Mouse (Mus musculus) hindbrain, embryonic 16.5 days (tissue): ENCODE data around the gene Gm28042. TPM values are rescaled to one million over a fixed set of nuclear protein-coding genes. Genes with fewer than 3 reads are reported as not detected.

Source experiments
- ATAC-seq: fragments of 200-750 bp; cut with Nextera tagmentation; 2 replicates; pipeline ENCODE4 v1.8.0; 2017; ENCODE audit warnings: moderate TSS enrichment, moderate library complexity
- H3K27ac ChIP-seq: fragments of 300-500 bp; sonication (generic); 2 replicates; pipeline ENCODE4 v1.5.1; 2014; ENCODE audit warnings: low read depth, mild to moderate bottlenecking, control low read depth, low read length, moderate library complexity
- H3K27me3 ChIP-seq: fragments of 300-500 bp; sonication (generic); replicated peaks from 2 replicates; pipeline ENCODE4 v1.6.1; 2014; ENCODE audit warnings: low read length; ENCODE audit not compliant: control insufficient read depth, insufficient read depth
- H3K36me3 ChIP-seq: fragments of 300-500 bp; sonication (generic); 2 replicates; pipeline ENCODE4 v1.6.1; 2014; ENCODE audit warnings: mild to moderate bottlenecking, low read length, moderate library complexity, mixed read lengths; ENCODE audit not compliant: control insufficient read depth, insufficient read depth
- H3K4me1 ChIP-seq: fragments of 300-500 bp; sonication (generic); 2 replicates; pipeline ENCODE4 v1.6.1; 2014; ENCODE audit warnings: low read depth, low read length; ENCODE audit not compliant: control insufficient read depth, insufficient read depth
- H3K4me2 ChIP-seq: fragments of 300-500 bp; sonication (generic); 2 replicates; pipeline ENCODE4 v1.6.1; 2014; ENCODE audit warnings: mild to moderate bottlenecking, low read length, control low read depth, moderate library complexity
- H3K4me3 ChIP-seq: fragments of 300-500 bp; sonication (generic); 2 replicates; pipeline ENCODE4 v1.5.1; 2014; ENCODE audit warnings: mild to moderate bottlenecking, low read length, control low read depth, moderate library complexity
- H3K9ac ChIP-seq: fragments of 300-500 bp; sonication (generic); 2 replicates; pipeline ENCODE4 v1.6.1; 2014; ENCODE audit warnings: low read depth, mild to moderate bottlenecking, control low read depth, low read length, moderate library complexity
- H3K9me3 ChIP-seq: fragments of 300-500 bp; sonication (generic); 2 replicates; pipeline ENCODE4 v1.6.1; 2014; ENCODE audit warnings: mild to moderate bottlenecking, low read length, moderate library complexity; ENCODE audit not compliant: control insufficient read depth
- WGBS: fragments of 180-500 bp; shearing (Covaris S2); extraction: QIAGEN DNeasy Blood & Tissue Kit; methylation state at CpG from one replicate; pipeline ENCODE4 v1.1.7; 2014; 5-methylcytosine and 5-hydroxymethylcytosine counted together
- polyA plus RNA-seq: library from polyadenylated mRNA; unstranded; fragments of >200 nt; fragmentation: Nextera tagmentation; extraction: Ambion mirVana; gene quantifications from 2 replicates; pipeline ENCODE4 v1.2.1, GENCODE M21; 2015

Gene Gm28042
- polyA plus RNA-seq, 1 experiment from 2014 or later = 3.7 TPM

DNA sequence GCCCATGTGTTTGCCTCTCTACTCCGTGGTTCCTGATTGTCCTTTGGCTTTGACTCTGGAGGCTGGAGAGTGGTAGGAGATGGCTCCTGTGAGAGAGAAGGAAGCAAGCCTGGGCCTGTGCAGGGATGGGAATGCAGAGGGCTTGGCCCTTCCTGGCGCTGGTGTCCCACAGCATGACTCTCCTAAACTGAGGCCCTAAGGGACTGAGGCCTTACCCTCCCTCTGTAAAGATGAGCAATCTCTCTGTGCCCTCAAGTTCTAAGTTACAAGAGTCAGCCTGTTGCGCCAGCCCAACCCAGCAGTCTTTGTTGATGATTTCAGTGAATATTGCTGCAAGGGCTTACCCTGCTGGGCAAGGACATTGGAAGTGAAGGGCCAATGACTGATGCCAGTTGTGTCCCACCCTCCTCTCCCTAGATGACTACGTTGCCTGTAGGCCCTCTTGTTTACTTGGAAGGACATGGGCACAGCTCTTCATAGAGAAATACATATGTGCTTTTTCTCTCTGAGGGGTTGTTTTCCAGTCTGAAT, 19.5 kb upstream of the Gm28042 start:
- 85% methylated on average over 4 of the region's 4 CpGs for WGBS
- H3K4me3 ChIP-seq = no peak overlapping the region
- no peaks in the 10 kb centered on the region for H3K27me3 ChIP-seq
- H3K36me3 ChIP-seq = no peaks in the 10 kb centered on the region
- ATAC-seq = no peak
- no peak overlapping the region for H3K4me2 ChIP-seq
- no peak overlapping the region for H3K9ac ChIP-seq
- H3K27ac ChIP-seq = no peak overlapping the region
- H3K4me1 ChIP-seq = no peaks in the 10 kb centered on the region
- no peaks in the 10 kb centered on the region for H3K9me3 ChIP-seq

DNA sequence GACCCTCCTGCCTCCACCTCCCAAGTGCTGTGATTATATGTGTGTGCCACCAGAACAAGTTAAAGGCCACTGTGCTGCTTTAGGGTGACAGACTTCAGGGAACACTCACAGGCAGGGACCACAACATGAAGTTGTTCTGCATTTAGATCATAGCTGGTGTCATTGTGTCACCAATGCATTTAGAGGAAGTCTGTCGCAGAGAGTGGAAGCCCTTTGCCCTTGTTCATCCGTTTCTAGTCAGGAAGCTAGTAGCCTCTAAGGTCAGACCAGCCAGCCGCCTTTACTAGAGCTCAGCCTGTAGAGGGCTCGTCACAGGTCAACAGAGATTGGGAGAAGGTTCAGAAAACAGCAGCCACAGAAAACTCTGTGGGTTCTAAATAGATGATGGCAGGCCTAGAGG, 18.6 kb upstream of the Gm28042 start:
- Histone ChIP-seq H3K36me3 (peaks cover 3% of the 10 kb centered on the region; the same call in 1 of the 2 replicates), H3K9me3 (no peaks in the 10 kb centered on the region), H3K27ac (no peak overlapping the region), H3K4me1 (no peaks in the 10 kb centered on the region), H3K4me2 (no peak overlapping the region), H3K27me3 (no peaks in the 10 kb centered on the region), H3K9ac (no peak overlapping the region), H3K4me3 (no peak overlapping the region)
- WGBS = 59% methylated on average over 4 of the region's 4 CpGs
- ATAC-seq = no peak

DNA sequence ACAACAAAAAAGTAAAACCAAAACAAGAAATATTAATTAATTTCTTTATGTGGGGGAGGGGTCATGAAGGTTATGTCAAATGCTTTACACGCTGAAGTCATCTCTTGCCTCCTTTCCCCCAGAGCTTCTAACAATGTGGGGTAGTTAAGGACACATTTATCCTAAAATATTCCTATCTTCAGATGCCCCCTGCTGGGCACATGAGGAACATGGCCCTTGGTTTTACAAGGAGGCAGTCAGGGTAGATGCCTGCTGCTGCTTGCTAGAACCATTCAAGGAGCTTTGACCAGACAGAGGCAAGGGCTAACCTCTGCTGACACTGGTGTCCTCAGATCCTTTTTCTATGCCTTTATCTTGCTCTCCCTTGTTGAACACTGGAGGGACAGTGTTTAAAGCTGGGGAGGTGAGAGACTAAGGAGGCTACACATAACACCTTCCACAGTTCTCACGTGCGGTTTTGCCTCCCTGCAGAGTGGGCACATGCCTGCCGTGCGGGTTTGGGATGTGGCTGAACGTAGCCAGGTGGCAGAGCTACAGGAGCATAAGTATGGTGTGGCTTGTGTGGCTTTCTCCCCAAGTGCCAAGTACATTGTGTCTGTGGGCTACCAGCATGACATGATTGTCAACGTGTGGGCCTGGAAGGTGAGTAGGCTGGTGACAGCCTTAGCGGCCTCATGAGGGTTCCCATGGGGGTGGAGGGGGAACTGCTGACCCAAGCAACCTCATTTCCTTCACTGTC, 15.7 kb upstream of the Gm28042 start:
- Histone ChIP-seq H3K9ac (no peak overlapping the region), H3K9me3 (no peaks in the 10 kb centered on the region), H3K4me2 (no peak overlapping the region), H3K36me3 (peaks cover 6% of the 10 kb centered on the region; the same call in 1 of the 2 replicates), H3K27ac (no peak overlapping the region), H3K27me3 (no peaks in the 10 kb centered on the region), H3K4me1 (no peaks in the 10 kb centered on the region), H3K4me3 (no peak overlapping the region)
- 0 out of 2 replicates have a peak, but pooled peaks have one; percentile 37 for ATAC-seq
- WGBS = 72% methylated on average over 8 of the region's 8 CpGs

DNA sequence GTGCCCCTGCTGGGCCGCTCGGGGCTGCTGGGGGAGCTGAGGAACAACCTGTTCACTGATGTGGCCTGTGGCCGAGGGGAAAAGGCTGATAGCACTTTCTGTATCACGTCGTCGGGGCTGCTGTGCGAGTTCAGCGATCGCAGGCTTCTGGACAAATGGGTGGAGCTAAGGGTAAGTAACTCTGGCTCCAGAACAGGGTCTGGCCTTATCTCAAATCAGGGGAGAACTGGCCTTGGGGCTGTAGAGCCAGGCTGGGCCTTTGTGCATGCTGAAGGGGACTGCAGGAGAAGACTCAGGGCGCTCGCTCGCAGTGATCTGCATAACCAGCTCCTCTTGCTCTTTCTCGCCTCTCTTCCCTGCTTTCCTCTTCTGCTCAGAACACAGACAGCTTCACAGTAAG, 14.4 kb upstream of the Gm28042 start:
- no peak for ATAC-seq
- no peak overlapping the region for H3K27ac ChIP-seq
- H3K4me3 ChIP-seq = no peak overlapping the region
- 89% methylated on average over 13 of the region's 13 CpGs for WGBS
- peaks cover 12% of the 10 kb centered on the region for H3K36me3 ChIP-seq
- no peaks in the 10 kb centered on the region for H3K4me1 ChIP-seq
- H3K9ac ChIP-seq = no peak overlapping the region
- H3K9me3 ChIP-seq = no peaks in the 10 kb centered on the region
- H3K27me3 ChIP-seq = no peaks in the 10 kb centered on the region
- H3K4me2 ChIP-seq = no peak overlapping the region

DNA sequence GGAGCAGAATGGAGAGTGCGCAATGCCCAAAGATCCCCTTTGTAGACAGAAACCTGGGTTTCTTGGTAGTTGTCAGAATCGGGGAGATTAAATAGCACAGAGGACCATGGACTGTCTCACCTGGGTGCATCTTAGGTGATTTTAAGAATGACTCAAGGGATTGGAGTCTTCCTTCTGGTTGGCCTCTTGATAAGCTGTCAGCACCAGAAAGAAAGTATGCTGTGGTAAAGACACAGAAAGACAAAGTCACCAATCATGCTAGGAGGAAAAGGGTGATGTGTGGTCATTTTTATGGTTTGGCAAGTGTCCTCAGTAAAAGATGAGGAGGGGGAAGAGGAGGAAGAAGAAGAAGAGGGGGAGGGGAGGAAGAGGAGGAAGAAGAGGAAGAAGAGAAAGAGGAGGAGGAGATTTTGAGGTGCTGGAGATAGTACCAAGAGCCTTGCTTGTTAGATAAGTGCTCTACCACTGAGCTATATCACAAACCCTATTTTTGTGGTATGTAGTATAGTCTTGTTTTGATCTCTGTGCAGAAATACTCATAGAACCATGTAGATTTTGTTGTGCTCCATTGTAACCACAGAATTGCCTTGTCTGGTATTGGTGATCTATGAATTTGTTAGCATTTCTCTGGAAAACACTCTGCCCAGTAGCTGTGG, 13.3 kb upstream of the Gm28042 start:
- Histone ChIP-seq H3K36me3 (peaks cover 16% of the 10 kb centered on the region), H3K27me3 (no peaks in the 10 kb centered on the region), H3K4me2 (no peak overlapping the region), H3K9me3 (no peaks in the 10 kb centered on the region), H3K9ac (no peak overlapping the region), H3K4me1 (no peaks in the 10 kb centered on the region), H3K27ac (no peak overlapping the region), H3K4me3 (no peak overlapping the region)
- WGBS = 90% methylated on average over 2 of the region's 2 CpGs
- ATAC-seq = no peak

DNA sequence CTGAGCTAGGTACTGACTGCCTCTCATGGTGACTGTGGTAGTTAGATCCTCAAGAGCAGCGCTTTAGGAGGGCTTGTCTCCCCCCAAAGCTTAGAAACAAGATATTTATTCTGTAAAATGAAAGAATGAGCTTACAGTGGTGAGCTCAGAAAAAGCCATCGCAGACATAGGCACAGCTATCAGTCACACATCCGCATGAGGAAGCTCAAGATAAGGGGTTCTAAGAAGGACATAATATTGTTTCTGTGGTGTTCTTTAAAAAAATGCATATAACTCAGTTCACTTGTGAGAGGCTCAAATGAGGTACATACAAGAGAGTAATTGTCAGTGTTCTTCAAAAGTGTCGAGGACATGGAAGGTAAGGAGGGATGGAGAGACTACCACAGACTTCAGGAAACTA, 11.4 kb upstream of the Gm28042 start:
- ATAC-seq = no peak
- Histone ChIP-seq H3K4me1 (no peaks in the 10 kb centered on the region), H3K27me3 (no peaks in the 10 kb centered on the region), H3K4me2 (no peak overlapping the region), H3K36me3 (peaks cover 23% of the 10 kb centered on the region), H3K27ac (no peak overlapping the region), H3K9me3 (no peaks in the 10 kb centered on the region), H3K9ac (no peak overlapping the region), H3K4me3 (no peak overlapping the region)
- WGBS = 95% methylated on average over 4 of the region's 4 CpGs

DNA sequence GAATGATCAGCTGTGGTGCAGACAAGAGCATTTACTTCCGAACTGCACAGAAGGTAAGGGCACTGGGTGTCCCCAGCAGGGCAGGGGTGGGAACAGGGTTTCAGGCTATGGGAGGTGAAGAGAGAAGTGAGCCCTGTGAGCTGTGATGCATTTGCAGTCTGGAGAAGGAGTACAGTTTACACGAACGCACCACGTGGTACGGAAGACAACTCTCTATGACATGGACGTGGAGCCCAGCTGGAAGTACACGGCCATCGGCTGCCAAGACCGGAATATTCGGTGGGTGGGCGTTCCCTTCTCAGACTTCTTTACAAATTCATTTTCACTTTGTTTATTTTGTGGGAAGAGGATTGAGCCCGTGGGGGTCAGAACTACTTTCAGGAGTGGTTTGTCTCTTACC, 9.7 kb upstream of the Gm28042 start:
- H3K4me1 ChIP-seq = no peaks in the 10 kb centered on the region
- peaks cover 39% of the 10 kb centered on the region for H3K36me3 ChIP-seq
- ATAC-seq = no peak
- no peak overlapping the region for H3K4me2 ChIP-seq
- no peaks in the 10 kb centered on the region for H3K27me3 ChIP-seq
- no peak overlapping the region for H3K27ac ChIP-seq
- WGBS = 87% methylated on average over 12 of the region's 12 CpGs
- no peak overlapping the region for H3K9ac ChIP-seq
- no peaks in the 10 kb centered on the region for H3K9me3 ChIP-seq
- no peak overlapping the region for H3K4me3 ChIP-seq

DNA sequence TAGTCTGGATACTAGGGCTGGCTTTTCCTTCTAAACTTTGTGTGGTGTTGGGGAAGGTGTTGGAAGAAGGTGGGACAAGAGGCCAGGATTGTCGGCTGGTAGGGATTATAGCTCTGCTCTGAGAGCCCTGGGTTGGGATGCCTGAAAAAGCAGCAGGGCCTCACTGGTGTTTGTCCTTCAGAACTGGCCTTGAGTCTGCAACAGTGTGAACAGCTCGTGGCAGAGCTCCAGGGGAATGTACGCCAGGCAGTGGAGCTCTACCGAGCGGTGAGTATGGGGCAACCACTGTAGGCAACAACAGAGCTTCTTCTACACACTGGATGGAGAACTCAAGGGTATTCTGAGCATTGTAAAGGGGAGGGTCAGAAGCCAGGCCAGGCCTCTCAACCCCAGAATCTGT, 3.0 kb upstream of the Gm28042 start:
- Histone ChIP-seq H3K4me1 (peaks cover 12% of the 10 kb centered on the region), H3K9me3 (no peaks in the 10 kb centered on the region), H3K4me2 (no peak overlapping the region), H3K27ac (no peak overlapping the region), H3K9ac (no peak overlapping the region), H3K36me3 (peaks cover 40% of the 10 kb centered on the region), H3K4me3 (no peak overlapping the region), H3K27me3 (no peaks in the 10 kb centered on the region)
- no peak for ATAC-seq
- WGBS = 94% methylated on average over 5 of the region's 5 CpGs

DNA sequence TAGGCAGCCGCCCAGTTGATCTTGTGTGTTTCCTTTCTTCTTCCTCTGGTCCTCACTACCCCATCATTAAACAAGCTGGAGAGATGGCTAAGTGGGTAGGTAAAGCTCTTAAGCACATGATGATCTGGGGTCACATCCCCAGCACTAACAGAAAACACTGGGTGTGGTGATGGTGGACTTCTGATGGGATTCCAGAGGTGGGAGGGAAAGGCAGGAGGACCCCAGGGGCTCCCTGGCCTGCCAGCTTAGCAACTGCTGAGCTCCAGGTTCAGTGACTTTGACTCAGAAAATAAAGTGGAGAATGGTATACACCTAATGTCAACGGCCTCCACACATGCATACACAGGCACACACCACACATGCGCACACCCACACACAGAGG, 648 bp downstream of the Gm28042 start:
- peak overlapping the region; percentile 82 for H3K4me2 ChIP-seq
- ATAC-seq = peak; percentile 35
- peak overlapping the region; percentile 77 for H3K4me3 ChIP-seq
- peak overlapping the region; percentile 92 for H3K27ac ChIP-seq
- peak overlapping the region; percentile 85 for H3K9ac ChIP-seq
- no peaks in the 10 kb centered on the region for H3K9me3 ChIP-seq
- peaks cover 16% of the 10 kb centered on the region for H3K36me3 ChIP-seq
- peaks cover 12% of the 10 kb centered on the region for H3K4me1 ChIP-seq
- H3K27me3 ChIP-seq = no peaks in the 10 kb centered on the region
- 48% methylated on average over 3 of the region's 3 CpGs for WGBS
